Mouse (Mus musculus): ENCODE measurements around the gene H2-T22. TPM values are rescaled to one million over a fixed set of nuclear protein-coding genes. Genes with fewer than 3 reads are reported as not detected.
"Not testable (repeated sequence)": the region's sequence is repeated elsewhere in the genome, so short reads cannot be mapped to it uniquely, and the experiment has no call there.

The H2-T22 gene
- polyA plus RNA-seq (2012; rRNA removed) = 6.5 and 8.0 TPM in 2 replicates

- peak; percentile 94 for DNase-seq (ENCODE audit: low read depth)
These were observed at the start of gene H2-T22, which contains the start of gene Gm6034 for GRCm38 (mm10) chr17:36042610-36043169. TSS of gene H2-T22 (minus strand) at chr17:36042747. TSS of gene Gm6034 (plus strand) at chr17:36042961.

DNA sequence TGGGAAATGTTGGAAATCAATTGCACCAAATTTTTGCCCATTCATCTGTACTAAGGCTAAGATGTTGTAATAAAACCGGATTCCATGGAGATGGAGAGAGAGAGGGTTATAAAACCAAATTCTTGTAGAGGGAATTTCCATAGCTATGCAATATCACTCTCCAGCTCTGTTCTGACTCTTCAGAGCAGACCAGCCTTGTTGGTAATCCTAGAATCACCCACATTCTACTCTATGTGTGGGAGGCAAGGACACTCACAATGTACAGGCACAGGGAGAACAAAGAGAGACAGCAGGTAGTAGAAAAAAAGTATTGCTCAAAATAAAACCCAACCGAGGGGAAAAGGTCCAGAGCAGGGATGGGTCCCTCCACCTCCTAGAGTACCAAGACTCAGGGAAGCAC is 49.4 kb upstream of the H2-T22 start:
- not testable (repeated sequence) for DNase-seq (ENCODE audit: low read depth)

DNA sequence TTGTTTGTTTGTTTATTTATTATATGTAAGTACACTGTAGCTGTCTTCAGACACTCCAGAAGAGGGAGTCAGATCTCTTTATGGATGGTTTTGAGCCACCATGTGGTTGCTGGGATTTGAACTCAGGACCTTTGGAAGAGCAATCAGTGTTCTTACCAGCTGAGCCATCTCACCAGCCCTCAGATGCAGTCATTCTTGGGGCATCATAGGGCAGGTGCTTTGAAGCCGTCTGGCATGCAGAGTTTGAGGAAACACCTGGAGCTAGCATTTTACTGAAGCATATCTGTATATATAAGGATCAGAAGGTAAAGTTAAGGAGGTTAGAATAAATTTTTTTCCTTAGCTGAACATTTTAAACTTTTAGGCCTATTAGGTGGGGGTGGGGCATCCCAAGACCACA is 43.4 kb upstream of the H2-T22 start:
- not testable (repeated sequence) for DNase-seq (ENCODE audit: low read depth)

DNA sequence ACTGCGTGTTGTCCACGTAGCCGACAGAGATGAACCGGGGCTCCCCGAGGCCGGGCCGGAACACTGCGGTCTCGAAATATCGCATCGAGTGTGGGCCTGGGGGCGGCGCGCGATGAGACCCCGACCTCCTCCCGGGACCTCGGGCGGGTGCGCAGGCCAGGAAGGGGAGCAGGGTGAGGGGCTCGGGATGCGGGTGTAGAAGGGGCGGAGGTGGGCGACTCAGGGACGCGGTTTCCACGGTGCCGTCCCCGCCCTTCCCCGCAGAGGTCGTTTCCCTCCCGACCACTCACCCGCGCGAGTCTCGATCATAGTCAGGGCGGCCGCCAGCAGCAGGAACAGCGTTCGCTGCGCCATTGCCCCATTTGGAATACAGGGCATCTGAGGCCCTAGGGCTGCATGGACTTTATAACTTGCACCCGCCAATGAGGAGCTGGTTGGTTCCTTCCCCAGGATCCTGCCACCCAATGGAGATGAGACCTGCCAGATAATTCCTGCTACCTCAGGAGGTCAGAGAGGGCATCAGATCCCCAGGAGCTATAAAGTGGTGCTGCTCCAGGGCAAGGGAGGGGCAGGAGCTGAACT is 41.4 kb upstream of the H2-T22 start:
- DNase-seq (ENCODE audit: low read depth) = peak; percentile 8
- no peak for TF ChIP-seq CTCF (IDR thresholded peaks at IDR 0.05; ENCODE audit: borderline replicate concordance, extremely low read depth, insufficient read depth, insufficient read length)
- TF ChIP-seq POLR2A (IDR thresholded peaks at IDR 0.05; ENCODE audit: borderline replicate concordance, extremely low read depth, insufficient read depth, insufficient read length, poor library complexity, severe bottlenecking) = no peak

GRCm38 (mm10) chr17:36083266-36083869 is 40.8 kb upstream of the H2-T22 start:
- TF ChIP-seq CTCF (IDR thresholded peaks at IDR 0.05; ENCODE audit: borderline replicate concordance, extremely low read depth, insufficient read depth, insufficient read length) (no peak), POLR2A (IDR thresholded peaks at IDR 0.05; ENCODE audit: borderline replicate concordance, extremely low read depth, insufficient read depth, insufficient read length, poor library complexity, severe bottlenecking) (no peak)
- peak; percentile 52 for DNase-seq (ENCODE audit: low read depth)

DNA sequence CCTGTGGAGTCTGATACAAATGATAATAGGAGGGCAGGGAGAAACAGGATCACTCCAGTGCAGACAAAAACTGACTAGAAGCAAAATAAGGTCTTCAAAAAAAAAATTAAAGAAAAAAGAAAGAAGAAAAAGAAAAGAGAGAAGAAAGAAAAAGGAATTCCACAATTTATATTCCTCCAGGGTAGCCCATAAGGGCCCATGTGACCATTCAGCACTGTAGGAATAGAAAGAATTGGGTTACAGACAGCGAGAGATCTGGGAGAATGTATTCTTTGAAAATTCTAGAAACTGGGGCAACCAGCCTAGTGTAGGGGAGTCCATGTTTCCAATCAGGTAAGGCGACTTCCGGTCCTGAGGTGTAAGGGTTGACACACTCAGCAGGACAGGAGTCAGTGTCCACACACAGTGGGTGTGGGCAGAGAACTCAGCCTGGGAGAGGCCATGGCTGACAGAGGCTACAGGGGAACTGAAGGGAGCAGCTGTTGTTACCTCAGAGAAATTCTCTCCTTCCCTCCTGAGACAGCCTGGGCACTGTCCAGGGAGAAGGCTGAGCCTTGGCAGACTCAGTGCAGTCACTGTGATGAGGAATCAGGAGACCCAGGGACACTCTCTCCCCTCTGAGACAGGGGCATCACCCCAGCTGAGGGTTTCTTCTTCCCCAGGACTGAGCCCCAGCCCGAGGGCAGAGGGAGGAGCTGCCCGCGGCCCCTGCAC is 40.1 kb upstream of the H2-T22 start:
- DNase-seq (ENCODE audit: low read depth) = not testable (repeated sequence)

GRCm38 (mm10) chr17:36081901-36082300 is 39.4 kb upstream of the H2-T22 start:
- DNase-seq (ENCODE audit: low read depth) = not testable (repeated sequence)

- peak; percentile 87 for DNase-seq (ENCODE audit: low read depth)
- TF ChIP-seq CTCF (IDR thresholded peaks at IDR 0.05; ENCODE audit: borderline replicate concordance, extremely low read depth, insufficient read depth, insufficient read length) (peak; percentile 74), POLR2A (IDR thresholded peaks at IDR 0.05; ENCODE audit: borderline replicate concordance, extremely low read depth, insufficient read depth, insufficient read length, poor library complexity, severe bottlenecking) (no peak)
These were observed 18.3 kb upstream of the H2-T22 start for GRCm38 (mm10) chr17:36060829-36061228.

DNA sequence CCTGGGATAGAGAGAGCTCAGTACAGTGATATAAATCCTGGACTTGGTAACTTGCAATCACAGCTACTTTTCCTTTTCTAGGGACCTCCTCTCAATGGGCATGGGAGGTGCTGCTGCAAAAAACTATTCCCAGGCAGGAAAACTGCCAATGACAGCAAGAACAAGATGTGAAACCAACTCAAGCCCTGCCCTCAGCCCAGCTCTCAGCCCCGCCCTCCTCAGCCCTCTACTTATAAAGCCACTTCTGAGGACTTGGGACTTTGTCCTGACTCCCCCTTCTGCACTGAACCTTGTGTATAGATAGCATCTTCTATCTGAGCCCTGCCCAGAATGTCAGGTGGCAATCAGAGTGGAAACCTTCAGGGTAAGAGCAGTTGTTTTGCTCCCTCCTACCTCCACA is 15.8 kb upstream of the H2-T22 start, which contains the start of gene Gm11127:
TSS of gene Gm11127 (minus strand) at position 10 of the 400 bp plus-strand sequence.
- DNase-seq (ENCODE audit: low read depth) = not testable (repeated sequence)

- not testable (repeated sequence) for DNase-seq (ENCODE audit: low read depth)
These were observed 15.4 kb upstream of the H2-T22 start for GRCm38 (mm10) chr17:36057927-36058326.

- TF ChIP-seq CTCF (IDR thresholded peaks at IDR 0.05; ENCODE audit: borderline replicate concordance, extremely low read depth, insufficient read depth, insufficient read length) (no peak), POLR2A (IDR thresholded peaks at IDR 0.05; ENCODE audit: borderline replicate concordance, extremely low read depth, insufficient read depth, insufficient read length, poor library complexity, severe bottlenecking) (no peak)
- DNase-seq (ENCODE audit: low read depth) = no peak
These were observed 739 bp upstream of the H2-T22 start for GRCm38 (mm10) chr17:36043286-36043685.

- DNase-seq (ENCODE audit: low read depth) = not testable (repeated sequence)
These were observed 492 bp downstream of the H2-T22 start for GRCm38 (mm10) chr17:36042055-36042454.

GRCm38 (mm10) chr17:36040604-36041003 is 1.9 kb downstream of the H2-T22 start:
- not testable (repeated sequence) for DNase-seq (ENCODE audit: low read depth)

DNA sequence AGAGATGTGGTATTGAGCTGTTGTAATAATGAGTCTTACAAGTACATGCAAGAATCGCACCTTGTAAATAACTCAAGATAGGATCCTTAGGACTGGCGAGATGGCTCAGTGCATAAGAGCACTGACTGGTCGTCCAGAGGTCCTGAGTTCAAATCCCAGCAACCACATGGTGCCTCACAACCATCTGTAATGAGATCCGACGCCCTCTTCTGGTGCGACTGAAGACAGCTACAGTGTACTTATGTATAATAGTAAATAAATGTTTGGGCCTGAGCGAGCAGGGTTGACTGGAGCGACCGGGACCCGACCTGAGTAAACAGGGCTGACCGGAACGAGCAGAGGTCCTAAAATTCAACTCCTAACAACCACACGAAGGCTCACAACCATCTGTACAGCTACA is 6.4 kb downstream of the H2-T22 start:
- DNase-seq (ENCODE audit: low read depth) = not testable (repeated sequence)
